Mouse (Mus musculus): ENCODE results near the gene Col19a1. TPM values are rescaled to one million over a fixed set of nuclear protein-coding genes. Genes with fewer than 3 reads are reported as not detected.

Gene Col19a1
- polyA plus RNA-seq, 1 experiment, result 0.01 TPM

DNA sequence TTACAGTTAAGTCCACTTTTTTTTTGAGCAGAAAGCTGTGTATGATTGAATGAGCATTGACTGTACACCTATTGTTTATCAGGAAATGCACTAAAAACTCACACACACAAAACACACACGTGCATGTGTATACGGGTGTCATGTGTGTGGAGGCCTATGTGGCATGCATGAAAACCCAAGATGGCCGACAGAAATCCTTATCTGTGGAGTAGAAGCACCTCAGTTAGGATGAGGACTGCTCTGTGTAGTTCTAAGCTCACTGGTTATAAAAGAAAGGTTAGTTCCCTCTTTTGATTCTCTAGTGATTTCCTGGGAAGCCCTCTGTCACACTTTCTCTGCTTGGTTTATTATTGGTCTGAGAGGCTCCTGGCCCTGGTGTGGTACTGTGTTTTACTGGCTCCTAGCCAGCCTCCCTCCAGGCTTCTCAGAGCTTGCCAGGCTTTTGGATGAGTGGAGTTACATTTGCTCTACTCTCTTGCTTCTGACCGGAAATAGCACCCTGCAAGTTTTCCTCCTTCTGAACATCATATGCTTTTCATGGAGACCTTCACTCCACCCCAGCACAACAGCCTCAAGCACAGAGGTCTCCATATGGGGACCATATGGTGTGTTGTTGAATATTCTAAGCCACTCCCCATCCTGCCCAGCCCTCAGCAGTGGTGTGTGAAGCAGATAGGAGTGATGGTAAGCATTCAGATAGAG lies 361.3 kb downstream of the Col19a1 start:
- no peaks in the 10 kb centered on the region for H3K36me3 ChIP-seq (ENCODE audit: control insufficient read depth, insufficient read depth)
- no peak overlapping the region for H3K4me2 ChIP-seq (ENCODE audit: low read depth)
- no peak overlapping the region for H3K4me3 ChIP-seq
- no peaks in the 10 kb centered on the region for H3K79me2 ChIP-seq (ENCODE audit: control insufficient read depth, insufficient read depth)
- TF ChIP-seq TCF3 (IDR thresholded peaks at IDR 0.05; ENCODE audit: insufficient read length, low read depth), result no peak
- TF ChIP-seq SRF (IDR thresholded peaks at IDR 0.05; ENCODE audit: control insufficient read depth, insufficient read length, low read depth), result no peak
- no peak for TF ChIP-seq CEBPB (IDR thresholded peaks at IDR 0.05; ENCODE audit: insufficient read depth, poor library complexity, severe bottlenecking)
- no peak for TF ChIP-seq REST (IDR thresholded peaks at IDR 0.05; ENCODE audit: insufficient read depth, insufficient read length)
- TF ChIP-seq TCF12 (IDR thresholded peaks at IDR 0.05; ENCODE audit: insufficient read depth, poor library complexity, severe bottlenecking), result no peak
- no peak for TF ChIP-seq E2F4 (IDR thresholded peaks at IDR 0.05; ENCODE audit: insufficient read depth)
- no peak for TF ChIP-seq POLR2A (IDR thresholded peaks at IDR 0.05; ENCODE audit: insufficient read length, low read depth)
- no peak for TF ChIP-seq POLR2AphosphoS2 (IDR thresholded peaks at IDR 0.05; ENCODE audit: insufficient read length, low read depth)
- TF ChIP-seq MYOD1 (IDR thresholded peaks at IDR 0.05; ENCODE audit: control insufficient read depth in 1 of 3, insufficient read length in 2 of 3, low read depth in 2 of 3), result no peak
- no peak for TF ChIP-seq MAX (IDR thresholded peaks at IDR 0.05; ENCODE audit: low read depth)
- no peak for TF ChIP-seq USF1 (IDR thresholded peaks at IDR 0.05; ENCODE audit: low read depth)
- TF ChIP-seq MYOG (IDR thresholded peaks at IDR 0.05; ENCODE audit: control insufficient read depth in 1 of 3, insufficient read depth in 1 of 3, insufficient read length in 2 of 3, low read depth in 2 of 3), result no peak
- H3ac ChIP-seq (ENCODE audit: control insufficient read depth, insufficient read length), result no peak overlapping the region
- H3K27me3 ChIP-seq (ENCODE audit: control insufficient read depth, insufficient read depth, insufficient read length), result no peaks in the 10 kb centered on the region

DNA sequence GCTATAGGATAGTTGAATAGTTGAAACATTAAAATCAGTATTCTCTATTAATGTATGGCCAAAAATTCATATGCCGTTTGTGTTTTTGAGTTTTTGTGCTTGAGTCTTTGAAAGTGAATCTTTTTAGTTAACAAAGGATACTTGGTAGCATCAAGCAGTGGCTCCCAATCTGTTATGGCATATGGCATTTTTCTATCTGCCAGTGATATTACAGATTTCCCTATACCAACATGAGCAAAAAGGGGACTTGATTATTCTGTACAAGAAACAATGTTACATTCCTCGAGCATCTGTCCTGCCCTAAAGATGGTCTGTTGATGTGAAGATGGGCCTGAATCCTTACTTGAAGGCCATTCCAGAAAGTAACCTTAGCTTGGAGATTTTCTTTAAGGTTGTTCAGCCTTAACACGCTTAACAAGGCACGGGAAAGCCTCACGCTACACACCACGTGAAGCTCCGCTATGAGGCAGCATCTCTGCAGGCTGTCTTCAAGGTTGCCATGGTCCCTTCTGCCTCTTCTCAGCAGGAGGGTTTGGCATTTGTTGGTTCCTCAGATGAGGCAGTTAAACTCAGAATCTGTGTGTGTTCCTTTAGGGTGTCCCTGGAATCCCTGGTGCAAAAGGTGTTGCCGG lies 364.2 kb downstream of the Col19a1 start:
- Histone ChIP-seq H3ac (ENCODE audit: control insufficient read depth, insufficient read length) (no peak overlapping the region), H3K36me3 (ENCODE audit: control insufficient read depth, insufficient read depth) (no peaks in the 10 kb centered on the region), H3K4me2 (ENCODE audit: low read depth) (no peak overlapping the region), H3K79me2 (ENCODE audit: control insufficient read depth, insufficient read depth) (no peaks in the 10 kb centered on the region), H3K4me3 (no peak overlapping the region), H3K27me3 (ENCODE audit: control insufficient read depth, insufficient read depth, insufficient read length) (no peaks in the 10 kb centered on the region)
- TF ChIP-seq SRF (IDR thresholded peaks at IDR 0.05; ENCODE audit: control insufficient read depth, insufficient read length, low read depth) (no peak), POLR2AphosphoS2 (IDR thresholded peaks at IDR 0.05; ENCODE audit: insufficient read length, low read depth) (no peak), REST (IDR thresholded peaks at IDR 0.05; ENCODE audit: insufficient read depth, insufficient read length) (no peak), POLR2A (IDR thresholded peaks at IDR 0.05; ENCODE audit: insufficient read length, low read depth) (no peak), TCF12 (IDR thresholded peaks at IDR 0.05; ENCODE audit: insufficient read depth, poor library complexity, severe bottlenecking) (no peak), TCF3 (IDR thresholded peaks at IDR 0.05; ENCODE audit: insufficient read length, low read depth) (no peak), MYOD1 (IDR thresholded peaks at IDR 0.05; ENCODE audit: control insufficient read depth in 1 of 3, insufficient read length in 2 of 3, low read depth in 2 of 3) (no peak), MYOG (IDR thresholded peaks at IDR 0.05; ENCODE audit: control insufficient read depth in 1 of 3, insufficient read depth in 1 of 3, insufficient read length in 2 of 3, low read depth in 2 of 3) (no peak), MAX (IDR thresholded peaks at IDR 0.05; ENCODE audit: low read depth) (no peak), CEBPB (IDR thresholded peaks at IDR 0.05; ENCODE audit: insufficient read depth, poor library complexity, severe bottlenecking) (no peak), USF1 (IDR thresholded peaks at IDR 0.05; ENCODE audit: low read depth) (no peak), E2F4 (IDR thresholded peaks at IDR 0.05; ENCODE audit: insufficient read depth) (no peak)

DNA sequence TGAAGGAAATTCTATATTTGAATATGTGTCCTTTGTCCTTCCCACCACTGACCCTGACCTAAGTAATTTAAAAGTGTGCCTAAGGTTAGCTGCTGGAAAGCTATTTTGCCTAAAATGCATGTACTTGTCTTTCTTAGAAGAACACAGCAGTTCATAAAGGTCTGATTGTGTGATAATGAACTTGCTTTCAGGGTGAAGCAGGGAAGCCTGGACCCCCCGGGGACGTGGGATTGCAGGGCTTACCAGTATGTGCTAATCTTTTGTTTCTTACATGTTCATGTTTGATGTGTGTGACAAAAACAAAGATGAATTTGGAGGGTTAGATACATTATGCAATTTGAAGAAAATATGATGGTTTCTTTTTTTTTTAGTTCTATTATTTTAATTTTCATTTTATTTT lies 365.0 kb downstream of the Col19a1 start:
- Histone ChIP-seq H3ac (ENCODE audit: control insufficient read depth, insufficient read length) (no peak overlapping the region), H3K27me3 (ENCODE audit: control insufficient read depth, insufficient read depth, insufficient read length) (no peaks in the 10 kb centered on the region), H3K79me2 (ENCODE audit: control insufficient read depth, insufficient read depth) (no peaks in the 10 kb centered on the region), H3K36me3 (ENCODE audit: control insufficient read depth, insufficient read depth) (no peaks in the 10 kb centered on the region), H3K4me3 (no peak overlapping the region), H3K4me2 (ENCODE audit: low read depth) (no peak overlapping the region)
- TF ChIP-seq TCF12 (IDR thresholded peaks at IDR 0.05; ENCODE audit: insufficient read depth, poor library complexity, severe bottlenecking) (no peak), CEBPB (IDR thresholded peaks at IDR 0.05; ENCODE audit: insufficient read depth, poor library complexity, severe bottlenecking) (no peak), REST (IDR thresholded peaks at IDR 0.05; ENCODE audit: insufficient read depth, insufficient read length) (no peak), TCF3 (IDR thresholded peaks at IDR 0.05; ENCODE audit: insufficient read length, low read depth) (no peak), SRF (IDR thresholded peaks at IDR 0.05; ENCODE audit: control insufficient read depth, insufficient read length, low read depth) (no peak)

DNA sequence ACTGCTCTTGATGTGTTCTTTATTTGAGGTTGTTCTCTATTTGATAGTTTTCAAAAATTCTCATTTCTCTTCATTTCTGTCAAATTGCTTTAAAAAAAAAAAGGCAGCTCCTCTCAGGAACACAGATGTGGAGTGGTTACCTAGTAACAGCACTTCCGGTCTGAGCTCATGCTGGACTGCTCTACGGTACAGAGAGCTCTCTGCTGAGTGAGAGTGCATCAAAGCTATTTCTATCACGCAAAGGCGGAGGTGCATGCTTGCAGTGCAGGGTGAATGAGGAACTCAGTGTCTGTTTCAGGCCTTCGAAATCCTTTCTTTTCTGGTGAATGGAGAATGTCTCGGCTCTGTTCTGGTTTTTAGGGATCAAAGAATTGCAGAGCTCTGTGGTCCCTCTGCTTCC lies 368.2 kb downstream of the Col19a1 start:
- Histone ChIP-seq H3K27me3 (ENCODE audit: control insufficient read depth, insufficient read depth, insufficient read length) (no peaks in the 10 kb centered on the region), H3K79me2 (ENCODE audit: control insufficient read depth, insufficient read depth) (no peaks in the 10 kb centered on the region), H3ac (ENCODE audit: control insufficient read depth, insufficient read length) (no peak overlapping the region), H3K36me3 (ENCODE audit: control insufficient read depth, insufficient read depth) (no peaks in the 10 kb centered on the region), H3K4me2 (ENCODE audit: low read depth) (no peak overlapping the region), H3K4me3 (no peak overlapping the region)
- TF ChIP-seq POLR2AphosphoS2 (IDR thresholded peaks at IDR 0.05; ENCODE audit: insufficient read length, low read depth), result no peak

Other genes starting within 250 kb of the Col19a1 start
- gene Lmbrd1, start 91.2 kb upstream of the Col19a1 start, polyA plus RNA-seq (2012; fragmentation: generic; extraction: Trizol), result 26.6 TPM